Mouse (Mus musculus): ENCODE results near the gene Ddx60. TPM values are rescaled to one million over a fixed set of nuclear protein-coding genes. Genes with fewer than 3 reads are reported as not detected.
"Not testable (repeated sequence)": the region's sequence is repeated elsewhere in the genome, so short reads cannot be mapped to it uniquely, and the experiment has no call there.

The Ddx60 gene
- polyA plus RNA-seq, 1 experiment = 4.7 TPM

- 24% methylated on average over 2 of the region's 2 CpGs for WGBS
- TF ChIP-seq POLR2A (IDR thresholded peaks at IDR 0.05; ENCODE audit: borderline replicate concordance, control insufficient read depth, low read depth, low read length) = no peak
- no peak for TF ChIP-seq CTCF (IDR thresholded peaks at IDR 0.05; ENCODE audit: control insufficient read depth, insufficient read depth, low read length)
- H3K27ac ChIP-seq (ENCODE audit: control insufficient read depth, insufficient read depth, low read depth, low read length, poor library complexity) = no peak overlapping the region
- no peaks in the 10 kb centered on the region; the same call in 1 of the 2 replicates for H3K4me1 ChIP-seq (ENCODE audit: control insufficient read depth, insufficient read depth, low read length)
- no peak overlapping the region for H3K4me3 ChIP-seq (replicated peaks; ENCODE audit: control insufficient read depth, low read depth, low read length)
Measured at GRCm38 (mm10) chr8:61933243-61933642, 5.4 kb downstream of the Ddx60 start.

- 81% methylated on average over 2 of the region's 2 CpGs for WGBS
Measured at GRCm38 (mm10) chr8:61937576-61937975, 9.7 kb downstream of the Ddx60 start.

GRCm38 (mm10) chr8:61964591-61965375 is 36.9 kb downstream of the Ddx60 start:
- H3K27ac ChIP-seq (ENCODE audit: control insufficient read depth, insufficient read depth, low read depth, low read length, poor library complexity); H3K4me1 ChIP-seq (ENCODE audit: control insufficient read depth, insufficient read depth, low read length); H3K4me3 ChIP-seq (replicated peaks; ENCODE audit: control insufficient read depth, low read depth, low read length): not testable (repeated sequence)
- WGBS = 67% methylated on average over 4 of the region's 4 CpGs

More at GRCm38 (mm10) chr8:61937576-61937975, 9.7 kb downstream of the Ddx60 start:
- Histone ChIP-seq H3K4me1 (ENCODE audit: control insufficient read depth, insufficient read depth, low read length) (no peaks in the 10 kb centered on the region), H3K27ac (ENCODE audit: control insufficient read depth, insufficient read depth, low read depth, low read length, poor library complexity) (no peak overlapping the region), H3K4me3 (replicated peaks; ENCODE audit: control insufficient read depth, low read depth, low read length) (no peak overlapping the region)
- TF ChIP-seq POLR2A (IDR thresholded peaks at IDR 0.05; ENCODE audit: borderline replicate concordance, control insufficient read depth, low read depth, low read length) = no peak
- no peak for TF ChIP-seq CTCF (IDR thresholded peaks at IDR 0.05; ENCODE audit: control insufficient read depth, insufficient read depth, low read length)

- H3K4me1 ChIP-seq (ENCODE audit: control insufficient read depth, insufficient read depth, low read length) = no peaks in the 10 kb centered on the region
- H3K4me3 ChIP-seq (replicated peaks; ENCODE audit: control insufficient read depth, low read depth, low read length) = no peak overlapping the region
- WGBS = 81% methylated on average over 3 of the region's 3 CpGs
- no peak for TF ChIP-seq POLR2A (IDR thresholded peaks at IDR 0.05; ENCODE audit: borderline replicate concordance, control insufficient read depth, low read depth, low read length)
- no peak for TF ChIP-seq CTCF (IDR thresholded peaks at IDR 0.05; ENCODE audit: control insufficient read depth, insufficient read depth, low read length)
- no peak overlapping the region for H3K27ac ChIP-seq (ENCODE audit: control insufficient read depth, insufficient read depth, low read depth, low read length, poor library complexity)
Measured at GRCm38 (mm10) chr8:61969581-61969980, 41.7 kb downstream of the Ddx60 start.

- 88% methylated on average over 4 of the region's 4 CpGs for whole genome bisulfite sequencing
Measured at GRCm38 (mm10) chr8:61984941-61985340, 57.1 kb downstream of the Ddx60 start.

GRCm38 (mm10) chr8:61985703-61986475 is 58.0 kb downstream of the Ddx60 start:
- H3K27ac ChIP-seq (ENCODE audit: control insufficient read depth, insufficient read depth, low read depth, low read length, poor library complexity) = no peak overlapping the region
- no peaks in the 10 kb centered on the region for H3K4me1 ChIP-seq (ENCODE audit: control insufficient read depth, insufficient read depth, low read length)
- no peak overlapping the region for H3K4me3 ChIP-seq (replicated peaks; ENCODE audit: control insufficient read depth, low read depth, low read length)
- TF ChIP-seq POLR2A (IDR thresholded peaks at IDR 0.05; ENCODE audit: borderline replicate concordance, control insufficient read depth, low read depth, low read length) = no peak
- TF ChIP-seq CTCF (IDR thresholded peaks at IDR 0.05; ENCODE audit: control insufficient read depth, insufficient read depth, low read length) = no peak
- 77% methylated on average over 6 of the region's 6 CpGs for WGBS

More at GRCm38 (mm10) chr8:61984941-61985340, 57.1 kb downstream of the Ddx60 start:
- TF ChIP-seq POLR2A (IDR thresholded peaks at IDR 0.05; ENCODE audit: borderline replicate concordance, control insufficient read depth, low read depth, low read length) (no peak), CTCF (IDR thresholded peaks at IDR 0.05; ENCODE audit: control insufficient read depth, insufficient read depth, low read length) (no peak)
- Histone ChIP-seq H3K4me1 (ENCODE audit: control insufficient read depth, insufficient read depth, low read length) (no peaks in the 10 kb centered on the region), H3K27ac (ENCODE audit: control insufficient read depth, insufficient read depth, low read depth, low read length, poor library complexity) (no peak overlapping the region), H3K4me3 (replicated peaks; ENCODE audit: control insufficient read depth, low read depth, low read length) (no peak overlapping the region)

DNA sequence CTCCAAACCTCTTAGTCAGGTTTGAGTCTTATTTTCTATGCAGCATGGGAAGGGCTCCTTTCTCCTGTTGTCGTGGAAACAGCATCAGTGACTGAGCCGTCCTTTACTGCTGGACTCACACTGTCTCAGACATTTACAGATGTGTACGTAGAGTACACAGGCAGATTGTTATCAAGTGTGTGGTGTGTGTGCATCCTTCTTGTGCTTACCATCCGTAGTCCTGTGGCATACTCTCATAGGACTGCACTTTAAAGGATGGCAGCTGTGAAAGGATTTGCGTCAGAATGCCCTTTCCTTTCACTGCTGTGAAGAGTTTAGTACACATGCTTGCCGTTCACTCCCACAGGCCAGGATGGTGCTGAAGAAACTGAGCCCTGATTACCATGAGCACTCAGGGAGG is 61.6 kb downstream of the Ddx60 start:
- no peak for TF ChIP-seq POLR2A (IDR thresholded peaks at IDR 0.05; ENCODE audit: borderline replicate concordance, control insufficient read depth, low read depth, low read length)
- TF ChIP-seq CTCF (IDR thresholded peaks at IDR 0.05; ENCODE audit: control insufficient read depth, insufficient read depth, low read length) = no peak
- H3K4me3 ChIP-seq (replicated peaks; ENCODE audit: control insufficient read depth, low read depth, low read length) = no peak overlapping the region
- 82% methylated on average over 6 of the region's 6 CpGs for WGBS
- no peak overlapping the region for H3K27ac ChIP-seq (ENCODE audit: control insufficient read depth, insufficient read depth, low read depth, low read length, poor library complexity)
- H3K4me1 ChIP-seq (ENCODE audit: control insufficient read depth, insufficient read depth, low read length) = no peaks in the 10 kb centered on the region

- Histone ChIP-seq H3K27ac (ENCODE audit: control insufficient read depth, insufficient read depth, low read depth, low read length, poor library complexity) (no peak overlapping the region), H3K4me1 (ENCODE audit: control insufficient read depth, insufficient read depth, low read length) (no peaks in the 10 kb centered on the region), H3K4me3 (replicated peaks; ENCODE audit: control insufficient read depth, low read depth, low read length) (no peak overlapping the region)
- no peak for TF ChIP-seq POLR2A (IDR thresholded peaks at IDR 0.05; ENCODE audit: borderline replicate concordance, control insufficient read depth, low read depth, low read length)
- TF ChIP-seq CTCF (IDR thresholded peaks at IDR 0.05; ENCODE audit: control insufficient read depth, insufficient read depth, low read length) = no peak
- 90% methylated on average over 1 of the region's 1 CpGs for WGBS
Measured at GRCm38 (mm10) chr8:61992796-61993195, 64.9 kb downstream of the Ddx60 start.
